Mouse (Mus musculus) neural tube, embryonic 10.5 days (tissue): ENCODE results near the gene Ankrd26.

Experiments
- DNase-seq: peaks from one replicate; pipeline ENCODE4 v3.0.0-alpha.2; 2017; ENCODE audit warnings: low spot score; ENCODE audit errors: extremely low spot score

The Ankrd26 gene

DNA sequence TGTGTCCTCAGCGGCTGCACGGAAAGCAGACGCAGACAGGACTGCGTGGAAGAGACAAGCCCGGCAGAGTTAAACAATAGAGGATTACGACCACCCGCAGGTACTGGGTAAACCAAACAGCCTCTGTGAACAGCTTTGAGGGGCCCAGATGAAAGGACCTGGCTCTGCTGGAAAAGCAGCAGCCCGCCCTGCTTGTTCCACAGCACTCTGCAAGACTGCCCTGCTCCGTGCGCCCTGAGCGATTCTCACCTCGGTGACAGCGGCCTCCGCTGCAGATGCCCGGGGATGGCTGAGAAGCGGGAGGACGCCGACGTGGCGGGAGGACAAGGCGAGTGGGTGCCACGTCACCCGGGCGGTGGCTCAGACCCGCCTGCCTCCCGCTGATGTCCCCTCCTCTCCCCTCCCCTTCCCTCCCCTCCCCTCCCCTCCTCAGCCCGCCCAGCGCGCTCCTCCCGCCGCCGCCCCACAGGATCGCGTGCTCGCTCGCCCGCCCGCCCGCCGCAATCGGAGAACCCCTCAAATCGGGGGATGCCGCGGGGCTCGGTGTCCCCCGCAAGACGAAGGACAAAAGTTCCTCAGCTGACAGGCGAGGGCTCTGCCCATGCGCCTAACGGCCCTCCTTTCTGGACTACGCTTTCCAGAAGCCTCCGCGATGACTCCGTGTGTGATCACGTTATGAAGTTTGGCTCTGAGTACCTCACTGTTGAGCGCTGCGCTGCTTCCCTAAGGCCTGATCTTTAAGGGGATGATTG is 82.9 kb downstream of the Ankrd26 start, which contains the start of gene Zfp9:
Zfp9 (minus strand) TSS at position 364 of the 752 bp plus-strand sequence.
- peak; percentile 82 for DNase-seq

DNA sequence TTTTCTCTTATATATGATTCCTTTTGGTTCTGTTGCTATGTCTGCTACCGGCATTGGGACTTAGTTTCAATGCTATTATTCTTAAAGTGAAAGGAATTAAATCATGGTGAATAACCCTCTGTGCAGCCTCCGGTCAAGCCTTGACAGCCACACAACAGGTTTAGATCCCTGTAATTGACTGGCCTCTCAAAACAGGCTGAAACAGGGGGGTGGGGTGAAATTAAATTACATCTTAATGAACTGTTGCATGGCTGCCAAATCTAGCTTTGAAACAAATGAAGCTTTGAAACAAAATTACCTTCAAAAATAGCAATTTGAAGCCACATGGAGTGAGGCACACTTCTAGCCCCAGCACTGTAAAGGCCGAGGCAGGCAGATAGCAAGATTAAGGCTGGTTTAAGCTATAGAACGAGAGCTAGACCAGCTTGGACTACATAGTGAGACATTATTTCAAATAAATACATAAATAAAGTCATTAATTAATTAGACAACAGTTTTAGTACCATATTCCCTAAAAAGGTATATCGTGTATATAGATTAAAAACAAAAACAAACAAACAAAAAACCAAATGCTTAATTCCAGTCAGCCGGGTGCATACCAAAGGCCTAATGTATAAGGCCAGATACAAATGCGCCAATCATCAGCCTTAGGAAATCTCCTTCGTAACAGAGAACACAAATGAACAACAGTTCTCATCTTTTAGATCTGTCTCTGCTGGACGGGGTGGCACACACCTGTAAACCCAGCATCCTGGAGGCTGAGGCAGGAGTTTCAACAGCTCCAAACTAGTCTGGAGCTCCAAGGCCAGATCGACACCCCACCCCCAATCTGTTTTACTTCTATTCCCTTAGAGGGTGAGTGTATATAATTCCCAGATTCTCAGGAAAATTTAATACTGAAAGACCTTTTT is 83.9 kb downstream of the Ankrd26 start:
- DNase-seq: peak; percentile 24

DNA sequence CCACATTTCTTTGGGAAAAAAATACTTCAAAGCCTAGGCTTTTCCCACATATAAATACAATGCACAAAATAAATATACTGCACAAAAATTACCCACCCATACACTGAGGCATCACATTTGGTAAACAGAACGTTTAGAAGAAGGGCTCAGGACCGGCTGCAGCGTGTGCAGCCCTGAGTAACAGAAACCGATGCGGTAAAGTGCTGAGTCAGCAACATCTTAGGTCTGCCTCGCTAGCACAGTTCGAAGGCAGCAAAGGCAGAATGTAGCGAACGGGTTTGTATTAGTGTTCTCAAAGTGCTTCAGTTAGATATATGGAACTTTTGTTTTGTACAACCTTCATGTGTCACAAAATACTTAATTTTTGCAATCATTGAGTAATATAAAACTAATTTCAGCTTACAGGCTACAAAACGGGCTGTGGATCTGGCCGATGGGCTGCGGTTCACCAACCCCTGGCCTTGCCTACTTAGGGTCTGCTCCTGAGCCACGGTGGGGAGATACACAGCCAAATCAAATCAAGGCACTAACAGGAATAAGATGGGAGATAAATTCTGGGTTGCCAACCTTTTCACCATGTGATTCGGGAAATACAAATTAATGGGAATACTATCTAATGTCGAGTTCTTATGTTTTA is 99.8 kb downstream of the Ankrd26 start:
- DNase-seq: no peak

DNA sequence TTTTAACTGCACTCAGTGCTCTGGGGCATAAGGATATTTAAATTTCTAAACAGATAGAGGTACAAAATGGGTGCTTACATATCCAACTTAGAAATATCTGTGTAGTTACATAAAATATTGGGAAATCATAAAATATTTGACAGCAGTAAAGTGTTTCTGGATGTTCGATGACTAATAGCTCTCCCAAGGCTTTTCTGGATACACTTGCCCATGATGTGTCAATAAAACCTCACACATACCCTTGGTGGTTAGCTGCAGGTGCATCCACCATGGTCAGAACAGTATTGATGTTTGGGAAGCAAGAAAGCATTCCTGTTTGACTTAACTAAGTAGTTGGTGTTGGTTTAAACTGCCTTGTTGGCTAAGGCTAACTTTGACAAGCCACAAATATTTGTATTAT is 104.3 kb downstream of the Ankrd26 start:
- DNase-seq: no peak

DNA sequence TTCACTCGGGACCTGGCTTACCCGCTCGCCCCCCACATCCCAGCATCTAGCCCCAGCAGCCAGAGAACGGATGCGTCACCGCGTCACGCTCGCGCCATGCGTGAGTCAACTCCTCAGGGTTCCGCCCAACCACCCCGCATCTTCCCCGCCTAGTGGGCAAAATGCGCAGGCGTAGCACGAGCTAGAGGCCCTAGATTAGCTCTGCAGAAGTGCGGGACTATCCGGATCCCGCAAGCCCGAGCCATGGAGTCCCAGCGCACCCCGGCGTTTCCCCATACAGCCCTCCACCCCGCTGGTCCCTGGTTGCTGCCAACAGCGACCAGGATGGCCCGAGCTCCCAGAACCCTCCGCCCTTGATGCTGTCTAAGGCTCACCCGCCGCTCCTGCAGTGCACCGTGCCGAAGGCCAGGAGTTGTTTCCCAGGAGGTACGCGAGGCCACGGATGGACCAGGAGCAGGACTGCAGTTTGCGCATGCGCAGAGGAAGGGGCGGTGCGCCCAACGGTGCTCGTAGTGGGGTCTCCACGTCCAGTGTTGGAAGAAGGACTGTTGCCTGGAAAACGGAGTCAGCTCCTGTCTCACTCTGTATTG is 106.9 kb downstream of the Ankrd26 start, which contains the start of gene Zfp248:
Zfp248 (minus strand) TSS at position 487 of the 590 bp plus-strand sequence.
- peak; percentile 91 for DNase-seq

DNA sequence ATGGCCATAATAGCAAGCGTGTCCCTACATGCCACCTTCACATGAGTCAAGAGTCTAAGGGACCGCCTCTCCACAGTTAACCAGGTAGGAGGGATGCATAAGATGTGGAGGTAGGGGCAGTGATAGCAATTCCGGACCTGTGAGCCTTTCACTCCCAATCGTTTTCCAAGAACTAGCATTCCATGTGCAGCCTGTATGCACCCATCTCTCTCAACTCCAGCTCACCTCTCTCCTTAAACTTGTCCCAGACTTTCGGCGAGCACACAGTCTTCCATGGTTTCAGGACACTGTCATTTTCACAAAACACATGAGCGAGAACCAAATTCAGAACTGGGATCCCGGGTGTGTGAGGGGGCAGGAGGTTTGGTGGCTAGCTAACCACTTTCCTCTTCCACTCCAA is 107.6 kb downstream of the Ankrd26 start:
- peak; percentile 31 for DNase-seq
